Mouse (Mus musculus) layer of hippocampus, adult 2 months (tissue): ENCODE measurements at regions not wholly inside any gene's neighbourhood (a gene's known extent, or its start where the extent isn't known, plus 50 kb on each side); places are given as distances from the start of the nearest gene placed in this dataset.

Experiments used
- DNase-seq, 2 experiments: peaks; one replicate each; pipeline ENCODE4 v3.0.0; 2022; ENCODE audit warnings: low spot score in 2 of 2
- H3K27ac ChIP-seq: fragments of 200-600 bp; 2 replicates; pipeline ENCODE4 v1.8.1; 2022
- H3K4me3 ChIP-seq: fragments of 200-600 bp; 2 replicates; pipeline ENCODE4 v1.8.1; 2022; ENCODE audit warnings: mild to moderate bottlenecking
- CTCF ChIP-seq: fragments of 200-600 bp; conservative IDR thresholded peaks from 2 replicates; pipeline ENCODE4 v1.8.1; 2022; ENCODE audit warnings: antibody characterized with exemption, mild to moderate bottlenecking, moderate library complexity

GRCm38 (mm10) chr7:121214181-121214580, 132.7 kb downstream of the Otoa start:
- DNase-seq = peak in 1 of 2 experiments; percentile 10
- no peak for TF ChIP-seq CTCF
- H3K4me3 ChIP-seq = no peak overlapping the region
- no peak overlapping the region for H3K27ac ChIP-seq

- H3K27ac ChIP-seq = no peak overlapping the region
- no peak for TF ChIP-seq CTCF
- no peak overlapping the region for H3K4me3 ChIP-seq
- no peak for DNase-seq
These were observed 133.6 kb downstream of the Otoa start for GRCm38 (mm10) chr7:121215032-121215431.

- Histone ChIP-seq H3K27ac (no peak overlapping the region), H3K4me3 (no peak overlapping the region)
- TF ChIP-seq CTCF = no peak
- DNase-seq = peak in 1 of 2 experiments; percentile 16
These were observed 134.3 kb downstream of the Otoa start for GRCm38 (mm10) chr7:121215735-121216134.

GRCm38 (mm10) chr7:121218031-121218430, 136.6 kb downstream of the Otoa start:
- TF ChIP-seq CTCF = no peak
- Histone ChIP-seq H3K4me3 (no peak overlapping the region), H3K27ac (no peak overlapping the region)
- no peak for DNase-seq

- Histone ChIP-seq H3K4me3 (no peak overlapping the region), H3K27ac (no peak overlapping the region)
- no peak for TF ChIP-seq CTCF
- DNase-seq = no peak
These were observed 139.7 kb downstream of the Otoa start for GRCm38 (mm10) chr7:121221158-121221557.

GRCm38 (mm10) chr7:121231881-121232280, 150.4 kb downstream of the Otoa start:
- H3K27ac ChIP-seq = no peak overlapping the region
- DNase-seq = no peak
- no peak for TF ChIP-seq CTCF
- no peak overlapping the region for H3K4me3 ChIP-seq

- no peak overlapping the region for H3K4me3 ChIP-seq
- TF ChIP-seq CTCF = no peak
- peak; percentile 24 to 25 for DNase-seq
- no peak overlapping the region for H3K27ac ChIP-seq
These were observed 153.4 kb downstream of the Otoa start for GRCm38 (mm10) chr7:121234831-121235230.

GRCm38 (mm10) chr7:121239731-121240130, 151.9 kb upstream of the Hs3st2 start:
- DNase-seq = no peak
- H3K27ac ChIP-seq = no peak overlapping the region
- no peak overlapping the region for H3K4me3 ChIP-seq
- no peak for TF ChIP-seq CTCF

GRCm38 (mm10) chr7:121247845-121248244, 143.8 kb upstream of the Hs3st2 start:
- no peak overlapping the region for H3K27ac ChIP-seq
- TF ChIP-seq CTCF = no peak
- H3K4me3 ChIP-seq = no peak overlapping the region
- no peak for DNase-seq

GRCm38 (mm10) chr7:121257466-121257865, 134.2 kb upstream of the Hs3st2 start:
- H3K4me3 ChIP-seq = no peak overlapping the region
- TF ChIP-seq CTCF = no peak
- no peak overlapping the region for H3K27ac ChIP-seq
- DNase-seq = no peak

- TF ChIP-seq CTCF = peak; percentile 91
- DNase-seq = peak; percentile 13 to 66
These were observed 132.7 kb upstream of the Hs3st2 start for GRCm38 (mm10) chr7:121258826-121259496.

GRCm38 (mm10) chr7:121259497-121260009, 132.1 kb upstream of the Hs3st2 start:
- TF ChIP-seq CTCF = no peak
- no peak overlapping the region for H3K27ac ChIP-seq
- DNase-seq = no peak
- no peak overlapping the region for H3K4me3 ChIP-seq

More at GRCm38 (mm10) chr7:121258826-121259496, 132.7 kb upstream of the Hs3st2 start:
- no peak overlapping the region for H3K27ac ChIP-seq
- no peak overlapping the region for H3K4me3 ChIP-seq

- no peak for DNase-seq
- TF ChIP-seq CTCF = no peak
- H3K4me3 ChIP-seq = no peak overlapping the region
- H3K27ac ChIP-seq = no peak overlapping the region
These were observed 122.3 kb upstream of the Hs3st2 start for GRCm38 (mm10) chr7:121269358-121269757.

GRCm38 (mm10) chr7:121280597-121280996, 111.1 kb upstream of the Hs3st2 start:
- H3K4me3 ChIP-seq = no peak overlapping the region
- no peak for DNase-seq
- TF ChIP-seq CTCF = no peak
- H3K27ac ChIP-seq = no peak overlapping the region

GRCm38 (mm10) chr7:121282154-121282553, 109.5 kb upstream of the Hs3st2 start:
- no peak for TF ChIP-seq CTCF
- no peak for DNase-seq
- no peak overlapping the region for H3K27ac ChIP-seq
- H3K4me3 ChIP-seq = no peak overlapping the region
